Mouse (Mus musculus): ENCODE data around the gene Asb3. TPM values are rescaled to one million over a fixed set of nuclear protein-coding genes. Genes with fewer than 3 reads are reported as not detected.
"Not testable (repeated sequence)": the region's sequence is repeated elsewhere in the genome, so short reads cannot be mapped to it uniquely, and the experiment has no call there.

Gene Asb3
- polyA plus RNA-seq, 1 experiment from 2014 or later, result 9.0 TPM

DNA sequence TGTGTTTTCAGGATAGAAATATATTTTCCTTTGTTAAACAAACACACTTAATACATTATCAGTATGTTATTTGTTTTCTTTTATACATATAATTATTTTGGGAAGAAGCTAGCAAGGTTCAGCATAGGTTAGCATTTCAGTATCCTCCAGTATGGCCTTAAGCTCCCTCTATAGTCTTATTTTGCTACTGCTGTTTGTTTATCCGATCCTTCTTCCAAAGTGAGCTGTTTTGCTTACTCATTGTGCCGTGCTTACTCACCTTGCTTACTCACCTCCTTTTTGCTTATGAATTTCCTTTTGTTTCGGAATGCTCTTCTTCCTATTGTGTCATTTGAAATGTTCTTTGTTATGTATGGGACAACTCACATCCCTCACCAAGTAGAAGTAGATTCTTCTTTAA, 111.5 kb downstream of the Asb3 start:
- 0 out of 2 replicates have a peak, but pooled peaks cover 4% of the 10 kb centered on the region for H3K36me3 ChIP-seq (replicated peaks; ENCODE audit: insufficient read depth, low read length)
- H3K27ac ChIP-seq (ENCODE audit: low read depth), result no peak overlapping the region
- no peaks in the 10 kb centered on the region for H3K9me3 ChIP-seq (ENCODE audit: low read length)
- no peak overlapping the region for H3K4me3 ChIP-seq (ENCODE audit: low read depth, low read length)
- no peaks in the 10 kb centered on the region for H3K27me3 ChIP-seq (ENCODE audit: insufficient read depth, low read length)
- no peak overlapping the region for H3K9ac ChIP-seq (replicated peaks)
- H3K4me1 ChIP-seq (ENCODE audit: insufficient read depth), result peaks cover 12% of the 10 kb centered on the region
- 76% methylated on average over 3 of the region's 3 CpGs for WGBS (ENCODE audit: insufficient replicate concordance)
- ATAC-seq (peak; percentile 80), DNase-seq (no peak)
- H3K4me2 ChIP-seq (ENCODE audit: low read depth, low read length), result no peak overlapping the region
- TF ChIP-seq CTCF (IDR thresholded peaks at IDR 0.05; ENCODE audit: low read depth) (peak; percentile 58), EP300 (IDR thresholded peaks at IDR 0.05; ENCODE audit: low read depth) (peak; percentile 90)

DNA sequence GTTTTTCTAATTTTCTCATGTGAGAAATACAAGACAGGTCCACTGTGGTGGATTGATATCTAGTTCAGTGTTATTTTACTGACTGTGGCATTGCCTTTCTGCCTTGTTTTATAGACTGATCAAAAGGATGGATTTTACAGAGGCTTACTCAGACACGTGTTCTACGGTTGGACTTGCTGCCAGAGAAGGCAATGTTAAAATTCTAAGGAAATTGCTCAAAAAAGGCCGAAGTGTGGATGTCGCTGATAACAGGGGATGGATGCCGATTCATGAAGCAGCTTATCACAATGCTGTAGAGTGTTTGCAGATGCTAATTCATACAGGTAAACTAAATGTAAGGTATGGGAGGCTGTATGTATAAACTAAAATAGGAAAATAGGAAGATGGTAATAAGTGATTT, 113.0 kb downstream of the Asb3 start:
- Histone ChIP-seq H3K4me3 (ENCODE audit: low read depth, low read length) (no peak overlapping the region), H3K27ac (ENCODE audit: low read depth) (peak overlapping the region; percentile 69), H3K36me3 (replicated peaks; ENCODE audit: insufficient read depth, low read length) (0 out of 2 replicates have a peak, but pooled peaks cover 4% of the 10 kb centered on the region), H3K9ac (replicated peaks) (peak overlapping the region; percentile 28; the same call in 1 of the 2 replicates), H3K4me1 (ENCODE audit: insufficient read depth) (peaks cover 17% of the 10 kb centered on the region), H3K27me3 (ENCODE audit: insufficient read depth, low read length) (no peaks in the 10 kb centered on the region), H3K9me3 (ENCODE audit: low read length) (no peaks in the 10 kb centered on the region), H3K4me2 (ENCODE audit: low read depth, low read length) (no peak overlapping the region; the same call in 1 of the 2 replicates)
- no peak for TF ChIP-seq CTCF (IDR thresholded peaks at IDR 0.05; ENCODE audit: low read depth)
- peak; percentile 86 for TF ChIP-seq EP300 (IDR thresholded peaks at IDR 0.05; ENCODE audit: low read depth)
- no peak for DNase-seq
- no peak for ATAC-seq
- 59% methylated on average over 5 of the region's 5 CpGs for WGBS (ENCODE audit: insufficient replicate concordance)

DNA sequence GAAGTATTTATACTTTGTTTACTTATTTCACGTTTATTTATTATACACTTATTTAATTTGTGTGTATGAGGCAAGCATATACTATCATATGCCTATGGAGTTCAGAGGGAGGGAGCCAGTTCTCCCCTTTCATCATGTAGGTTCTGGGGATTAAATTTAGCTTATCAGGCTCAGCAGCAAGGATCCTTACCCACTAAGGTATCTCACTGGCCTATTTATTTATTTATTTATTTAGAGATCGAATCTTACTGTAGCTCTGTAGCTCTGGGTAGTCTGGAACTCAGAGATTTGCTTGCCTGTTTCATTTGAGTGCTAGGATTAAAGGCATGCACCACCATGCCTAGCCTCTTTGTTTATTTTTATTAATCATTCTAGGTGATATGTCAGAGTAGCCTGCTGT, 113.5 kb downstream of the Asb3 start:
- no peak overlapping the region for H3K4me2 ChIP-seq (ENCODE audit: low read depth, low read length)

DNA sequence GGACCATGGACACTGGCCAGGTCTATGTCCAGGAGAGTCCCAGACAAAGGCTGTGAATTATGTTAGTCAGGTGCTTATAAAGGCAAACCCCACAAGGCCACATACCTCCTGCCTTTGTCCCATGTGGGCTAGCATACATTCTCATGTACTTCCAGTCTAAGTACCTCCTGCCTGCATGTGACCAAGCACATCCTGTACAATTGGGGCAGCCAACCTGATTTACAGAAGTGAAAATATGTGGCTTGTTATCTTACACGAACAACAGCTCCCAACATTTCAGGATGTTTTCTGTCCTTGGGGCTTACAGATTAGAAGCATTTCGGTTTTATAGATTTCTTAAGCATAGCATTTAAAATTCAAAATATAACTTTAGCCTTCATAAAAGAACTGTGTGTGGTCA, 114.8 kb downstream of the Asb3 start:
- H3K9ac ChIP-seq (replicated peaks), result no peak overlapping the region
- H3K36me3 ChIP-seq (replicated peaks; ENCODE audit: insufficient read depth, low read length), result 0 out of 2 replicates have a peak, but pooled peaks cover 4% of the 10 kb centered on the region
- TF ChIP-seq CTCF (IDR thresholded peaks at IDR 0.05; ENCODE audit: low read depth) (no peak), EP300 (IDR thresholded peaks at IDR 0.05; ENCODE audit: low read depth) (peak; percentile 78)
- ATAC-seq, result peak; percentile 16; the same call in 1 of the 2 replicates
- H3K27ac ChIP-seq (ENCODE audit: low read depth), result peak overlapping the region; percentile 76
- H3K9me3 ChIP-seq (ENCODE audit: low read length), result no peaks in the 10 kb centered on the region
- no peak overlapping the region for H3K4me2 ChIP-seq (ENCODE audit: low read depth, low read length)
- no peak overlapping the region for H3K4me3 ChIP-seq (ENCODE audit: low read depth, low read length)
- no peaks in the 10 kb centered on the region for H3K27me3 ChIP-seq (ENCODE audit: insufficient read depth, low read length)
- 46% methylated on average over 2 of the region's 2 CpGs for WGBS (ENCODE audit: insufficient replicate concordance)
- peaks cover 17% of the 10 kb centered on the region for H3K4me1 ChIP-seq (ENCODE audit: insufficient read depth)
- DNase-seq, result no peak

More for the DNA sequence above, 113.5 kb downstream of the Asb3 start:
- Histone ChIP-seq H3K36me3 (replicated peaks; ENCODE audit: insufficient read depth, low read length) (0 out of 2 replicates have a peak, but pooled peaks cover 4% of the 10 kb centered on the region), H3K9ac (replicated peaks) (no peak overlapping the region), H3K4me3 (ENCODE audit: low read depth, low read length) (no peak overlapping the region), H3K27me3 (ENCODE audit: insufficient read depth, low read length) (no peaks in the 10 kb centered on the region), H3K27ac (ENCODE audit: low read depth) (0 out of 2 replicates have a peak overlapping the region, but pooled peaks have one; percentile 69), H3K9me3 (ENCODE audit: low read length) (no peaks in the 10 kb centered on the region), H3K4me1 (ENCODE audit: insufficient read depth) (peaks cover 17% of the 10 kb centered on the region)
- TF ChIP-seq EP300 (IDR thresholded peaks at IDR 0.05; ENCODE audit: low read depth) (no peak), CTCF (IDR thresholded peaks at IDR 0.05; ENCODE audit: low read depth) (no peak)
- ATAC-seq (peak; percentile 9; the same call in 1 of the 2 replicates), DNase-seq (no peak)
- WGBS (ENCODE audit: insufficient replicate concordance), result 67% methylated on average over 2 of the region's 2 CpGs

DNA sequence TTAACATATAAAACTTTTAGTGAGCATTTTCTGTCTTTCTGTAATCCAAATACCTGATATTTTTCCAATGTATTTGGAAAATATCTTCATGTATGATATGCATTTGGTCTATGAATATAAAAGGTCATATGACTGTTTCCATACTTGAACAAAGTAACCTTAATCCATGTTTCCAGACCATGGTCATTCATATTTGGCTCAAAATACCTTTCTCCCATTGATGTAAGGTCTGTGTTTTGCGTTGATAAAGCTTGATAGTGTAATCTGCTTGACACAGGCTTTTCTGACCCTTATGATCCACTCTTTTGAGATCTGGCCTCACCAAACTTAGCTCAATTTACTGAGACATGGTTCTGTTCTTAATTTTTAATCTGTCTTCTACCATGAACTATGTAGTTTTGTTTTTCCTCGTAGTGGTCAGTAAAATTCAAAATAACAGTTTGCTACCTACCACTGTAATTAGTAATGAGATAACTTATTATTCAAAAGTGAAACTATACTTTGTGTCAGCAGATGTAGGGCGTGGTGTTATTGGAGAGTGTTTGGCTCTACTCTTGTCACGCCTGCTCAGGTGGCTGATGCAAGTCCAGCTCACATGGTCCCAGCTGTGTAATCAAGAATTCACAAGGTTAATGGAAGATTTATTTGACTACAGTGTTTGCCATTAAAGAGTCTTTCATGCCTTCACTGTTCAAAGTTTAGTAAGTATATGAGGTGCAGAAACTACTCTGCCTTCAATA, 116.1 kb downstream of the Asb3 start:
- no peak overlapping the region for H3K9ac ChIP-seq (replicated peaks)
- DNase-seq, result peak; percentile 21
- 60% methylated on average over 4 of the region's 4 CpGs for WGBS (ENCODE audit: insufficient replicate concordance)

DNA sequence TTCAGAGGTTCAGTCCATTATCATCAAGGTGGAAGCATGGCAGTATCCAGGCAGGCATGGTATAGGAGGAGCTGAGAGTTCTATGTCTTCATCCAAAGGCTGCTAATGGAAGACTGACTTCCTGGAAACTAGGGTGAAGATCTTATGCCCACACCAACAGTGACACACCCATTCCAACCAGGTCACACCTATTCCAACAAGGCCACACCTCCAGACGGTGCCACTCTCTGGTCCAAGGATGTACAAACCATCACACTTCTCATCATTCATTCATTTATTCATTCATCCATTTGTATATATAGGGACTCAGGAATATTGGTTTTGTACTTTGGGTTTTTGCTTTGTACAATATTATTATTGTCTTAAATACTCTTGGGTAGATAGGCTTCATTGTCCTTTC, 124.5 kb downstream of the Asb3 start:
- H3K36me3 ChIP-seq (replicated peaks; ENCODE audit: insufficient read depth, low read length); ATAC-seq; DNase-seq; H3K4me2 ChIP-seq (ENCODE audit: low read depth, low read length); H3K4me1 ChIP-seq (ENCODE audit: insufficient read depth); H3K9me3 ChIP-seq (ENCODE audit: low read length); H3K9ac ChIP-seq (replicated peaks); H3K27me3 ChIP-seq (ENCODE audit: insufficient read depth, low read length); H3K27ac ChIP-seq (ENCODE audit: low read depth): not testable (repeated sequence)
- 83% methylated on average over 1 of the region's 1 CpGs for WGBS (ENCODE audit: insufficient replicate concordance)
- H3K4me3 ChIP-seq (ENCODE audit: low read depth, low read length), result peak overlapping the region; percentile 10; the same call in 1 of the 2 replicates

More for the DNA sequence above, 116.1 kb downstream of the Asb3 start:
- Histone ChIP-seq H3K27ac (ENCODE audit: low read depth) (peak overlapping the region; percentile 72), H3K9me3 (ENCODE audit: low read length) (no peaks in the 10 kb centered on the region), H3K4me2 (ENCODE audit: low read depth, low read length) (peak overlapping the region; percentile 16; the same call in 1 of the 2 replicates), H3K4me3 (ENCODE audit: low read depth, low read length) (no peak overlapping the region), H3K4me1 (ENCODE audit: insufficient read depth) (peaks cover 17% of the 10 kb centered on the region), H3K36me3 (replicated peaks; ENCODE audit: insufficient read depth, low read length) (0 out of 2 replicates have a peak, but pooled peaks cover 4% of the 10 kb centered on the region), H3K27me3 (ENCODE audit: insufficient read depth, low read length) (no peaks in the 10 kb centered on the region)
- peak; percentile 86 for ATAC-seq
- peak; percentile 97 for TF ChIP-seq EP300 (IDR thresholded peaks at IDR 0.05; ENCODE audit: low read depth)
- no peak for TF ChIP-seq CTCF (IDR thresholded peaks at IDR 0.05; ENCODE audit: low read depth)

DNA sequence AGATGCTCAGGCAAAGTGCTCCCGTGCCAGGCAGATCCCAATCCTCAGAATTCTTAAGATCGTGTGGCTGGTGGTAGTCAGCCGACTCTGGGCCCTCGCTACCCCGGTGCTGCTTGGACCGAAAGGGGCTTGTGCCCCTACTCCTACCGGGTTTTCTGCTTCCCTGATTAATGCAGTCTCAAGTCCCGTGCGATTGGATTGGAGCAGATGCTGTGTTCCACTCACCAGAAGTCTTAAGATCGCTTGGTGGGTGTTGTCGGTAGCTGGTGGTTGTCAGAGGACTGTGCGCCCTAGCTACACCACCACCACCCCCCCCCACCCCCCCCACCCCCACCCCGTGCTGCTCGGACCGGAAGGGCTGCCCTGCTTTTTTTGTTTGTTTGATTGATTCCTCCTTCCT, 132.2 kb downstream of the Asb3 start:
- WGBS (ENCODE audit: insufficient replicate concordance), result 78% methylated on average over 15 of the region's 15 CpGs

More for the DNA sequence above, 132.2 kb downstream of the Asb3 start:
- DNase-seq; H3K9ac ChIP-seq (replicated peaks); H3K4me3 ChIP-seq (ENCODE audit: low read depth, low read length); ATAC-seq; H3K27ac ChIP-seq (ENCODE audit: low read depth); H3K36me3 ChIP-seq (replicated peaks; ENCODE audit: insufficient read depth, low read length); H3K4me2 ChIP-seq (ENCODE audit: low read depth, low read length); H3K27me3 ChIP-seq (ENCODE audit: insufficient read depth, low read length); H3K9me3 ChIP-seq (ENCODE audit: low read length); H3K4me1 ChIP-seq (ENCODE audit: insufficient read depth): not testable (repeated sequence)
